Mouse (Mus musculus) mesoderm, embryonic 11.5 days (tissue): ENCODE results near the gene Myo1d.

Source experiments
- DNase-seq: peaks from one replicate; pipeline ENCODE4 v3.0.0-alpha.2; 2012; ENCODE audit warnings: low read depth, low spot score

Myo1d gene

DNA sequence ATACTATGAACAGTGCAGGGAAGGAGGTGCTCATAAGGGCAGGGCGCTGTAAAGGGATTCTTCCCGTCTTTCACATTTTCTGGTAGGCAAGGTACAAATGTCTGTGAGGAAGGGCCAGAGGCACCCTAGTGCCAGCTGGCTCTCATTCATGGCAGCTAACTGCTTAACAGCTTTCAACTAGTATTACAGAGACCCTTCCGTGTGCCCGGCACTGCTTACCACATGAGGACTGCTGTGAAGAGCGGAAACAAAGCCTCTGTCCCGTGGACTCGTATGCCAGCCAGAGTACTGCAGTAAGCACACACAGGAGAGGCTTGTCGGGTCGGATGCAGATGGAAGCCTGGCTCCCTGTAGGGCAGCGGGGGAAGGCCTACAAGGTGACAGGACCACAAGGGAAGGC is 229.6 kb downstream of the Myo1d start:
- DNase-seq, result no peak

DNA sequence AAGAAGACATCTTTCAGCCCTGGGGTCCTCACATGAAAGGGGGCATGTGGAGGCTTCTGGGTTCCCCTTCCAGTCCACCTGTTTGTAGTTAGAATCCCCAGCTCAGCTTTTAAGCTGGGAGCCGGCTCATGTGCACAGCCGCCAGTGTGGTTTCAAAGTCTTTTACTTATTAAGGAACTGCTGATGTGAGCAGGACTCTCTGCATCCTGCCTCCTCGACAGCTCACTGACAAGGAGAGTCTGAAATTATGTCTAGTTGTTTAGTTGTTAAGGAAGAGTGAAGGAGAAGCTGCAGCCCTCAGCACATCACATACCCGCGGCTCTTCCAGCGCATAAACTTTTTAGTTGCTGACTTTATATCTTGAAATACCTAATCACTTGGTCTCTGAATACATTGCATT is 230.0 kb downstream of the Myo1d start:
- DNase-seq, result no peak

DNA sequence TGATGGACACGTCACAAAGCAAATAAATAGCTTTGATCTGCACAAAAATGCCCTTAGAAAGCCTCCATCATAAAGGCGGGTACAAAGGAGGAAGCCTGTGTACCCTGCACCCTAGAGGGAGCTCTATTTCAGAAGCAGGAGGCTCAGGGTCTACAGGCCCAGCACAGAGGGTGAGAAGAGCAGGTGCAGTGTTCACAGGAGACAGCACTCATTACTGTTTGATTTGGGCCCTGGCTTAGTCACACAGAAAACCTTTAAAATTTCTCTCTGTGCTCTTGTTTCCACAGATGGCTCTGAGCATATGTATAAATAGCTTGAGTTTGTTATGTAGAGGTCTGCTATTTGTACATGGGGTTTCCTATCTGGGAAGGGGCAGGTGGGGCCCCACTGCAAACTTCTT is 233.6 kb downstream of the Myo1d start:
- DNase-seq, result no peak

DNA sequence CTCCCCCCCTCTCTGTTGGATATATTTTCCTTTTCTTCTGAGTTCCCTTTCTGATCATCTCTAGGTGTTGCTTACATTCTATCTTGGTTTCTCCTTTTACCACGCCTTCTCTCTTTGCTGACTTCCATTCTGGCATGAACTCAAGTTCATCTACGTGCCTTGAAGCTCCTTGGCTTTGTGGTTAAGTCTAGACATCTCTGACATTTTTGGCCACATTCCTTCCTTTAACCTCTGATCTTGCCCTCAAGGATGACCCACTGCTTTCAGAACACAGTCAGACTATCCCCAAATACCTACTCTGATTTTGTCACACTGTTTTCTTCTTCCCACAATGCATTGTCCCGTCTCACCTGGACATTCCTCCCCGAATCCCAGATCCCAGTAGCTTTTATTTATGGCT is 240.8 kb downstream of the Myo1d start:
- no peak for DNase-seq

DNA sequence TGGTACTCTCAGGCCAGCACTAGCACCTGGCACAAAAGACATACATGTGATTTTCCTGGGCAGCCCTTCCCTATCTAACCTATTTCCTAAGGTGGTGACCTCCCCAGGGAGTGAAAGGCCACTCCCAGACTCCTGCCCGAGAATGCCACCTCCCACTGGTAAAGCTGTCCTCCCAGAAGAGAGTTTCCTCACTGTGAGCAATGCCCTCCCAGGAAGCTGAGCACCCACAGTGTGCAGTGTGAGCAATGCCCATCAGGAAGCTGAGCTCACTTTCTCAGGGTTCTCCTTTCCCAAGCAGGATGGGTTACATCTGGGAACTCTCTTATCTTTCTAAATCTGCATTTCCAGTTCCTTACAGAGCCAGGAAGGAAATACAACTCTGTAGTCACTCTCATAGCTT is 246.9 kb downstream of the Myo1d start:
- DNase-seq, result no peak

DNA sequence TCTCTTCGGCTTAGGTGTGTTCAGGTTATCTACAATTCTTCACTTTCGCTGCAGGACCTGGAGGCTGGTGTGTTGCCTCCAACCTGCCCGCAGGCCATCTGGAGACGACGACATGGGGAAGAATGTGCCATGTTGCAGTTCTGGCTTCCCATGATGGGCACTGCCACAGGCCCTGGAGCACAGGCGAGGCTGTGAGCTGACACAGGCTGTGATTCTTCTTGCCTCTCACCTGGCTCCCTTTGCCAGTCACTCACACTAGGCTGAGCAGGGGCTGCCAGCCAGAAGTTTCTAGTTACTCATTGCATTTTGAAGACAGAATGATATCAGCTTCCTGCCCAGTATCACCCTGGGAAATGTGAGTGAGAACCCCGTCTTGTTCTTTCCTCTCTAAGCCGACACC is 250.7 kb downstream of the Myo1d start:
- no peak for DNase-seq

DNA sequence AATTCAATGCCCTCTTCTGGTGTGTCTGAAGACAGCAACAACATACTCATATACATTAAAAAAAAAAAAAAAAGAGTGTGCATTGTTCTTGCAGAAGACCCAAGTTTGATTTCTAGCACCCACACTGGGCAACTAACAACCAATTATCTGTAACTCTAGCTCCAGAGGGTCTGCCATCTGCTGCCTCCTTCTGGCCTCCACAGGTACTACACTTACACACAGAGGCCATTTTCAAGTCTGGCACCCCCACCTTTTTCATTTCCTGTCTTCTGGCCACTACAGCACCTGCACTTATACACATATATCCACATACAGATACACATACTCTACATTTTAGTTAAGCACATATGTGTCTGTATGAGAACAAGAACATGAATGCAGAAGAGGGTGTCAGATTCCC is 252.1 kb downstream of the Myo1d start:
- DNase-seq, result no peak

DNA sequence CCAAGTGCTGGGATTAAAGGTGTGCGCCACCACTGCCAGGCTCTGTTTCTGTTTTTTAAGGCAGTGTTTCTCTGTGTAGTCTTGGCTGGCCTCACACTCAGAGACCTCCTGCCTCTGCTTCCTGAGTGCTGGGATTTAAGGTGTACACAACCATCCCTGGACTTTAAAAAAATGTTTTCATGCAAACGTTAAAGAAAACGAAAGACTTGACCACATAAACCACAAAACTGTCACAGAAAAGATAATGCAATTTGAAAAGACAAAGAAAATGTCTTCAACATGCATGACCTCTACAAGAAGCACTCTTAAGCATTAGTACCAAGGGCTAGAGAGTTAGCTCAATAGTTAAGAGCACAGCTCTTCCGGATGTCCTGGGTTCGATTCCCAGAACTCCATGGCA is 255.6 kb downstream of the Myo1d start:
- DNase-seq, result no peak

DNA sequence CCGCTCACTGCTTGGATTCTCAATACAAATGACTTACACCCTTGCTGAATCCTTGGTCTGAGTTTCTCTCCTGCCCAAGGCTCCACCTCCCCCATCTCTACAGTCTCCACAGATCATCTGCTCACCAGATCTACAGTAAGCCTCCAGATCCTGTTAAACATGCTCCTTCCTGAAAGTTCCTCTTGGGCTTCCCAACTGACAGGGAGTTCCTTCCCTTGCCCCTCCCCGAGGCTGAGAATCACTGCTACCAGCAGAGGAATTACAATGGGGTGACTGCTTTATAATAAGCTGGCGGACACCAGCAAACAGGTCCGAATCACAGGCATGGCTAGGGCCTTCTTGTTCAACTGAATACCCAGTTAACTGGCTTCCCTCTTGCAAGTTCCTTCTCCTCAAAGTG is 256.4 kb downstream of the Myo1d start:
- no peak for DNase-seq

DNA sequence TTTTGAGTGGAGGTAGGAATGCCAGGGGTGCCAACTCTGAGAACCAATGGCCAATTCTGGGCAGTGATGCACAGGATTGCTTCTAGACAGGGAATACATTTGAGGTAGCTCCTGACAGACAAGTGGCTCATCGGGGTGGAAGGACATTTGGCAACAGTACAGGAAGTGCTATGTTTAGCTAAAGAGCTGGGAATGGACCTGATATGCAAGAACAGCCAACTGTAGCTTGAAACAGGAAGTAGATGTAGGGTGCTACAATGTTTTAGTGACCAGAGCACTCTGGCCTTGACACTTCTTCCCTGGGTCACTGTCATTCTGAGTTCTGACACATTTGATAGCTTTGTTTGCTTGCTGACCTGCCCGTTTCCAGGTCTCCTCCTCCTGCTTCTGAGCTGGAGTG is 257.0 kb downstream of the Myo1d start:
- no peak for DNase-seq

DNA sequence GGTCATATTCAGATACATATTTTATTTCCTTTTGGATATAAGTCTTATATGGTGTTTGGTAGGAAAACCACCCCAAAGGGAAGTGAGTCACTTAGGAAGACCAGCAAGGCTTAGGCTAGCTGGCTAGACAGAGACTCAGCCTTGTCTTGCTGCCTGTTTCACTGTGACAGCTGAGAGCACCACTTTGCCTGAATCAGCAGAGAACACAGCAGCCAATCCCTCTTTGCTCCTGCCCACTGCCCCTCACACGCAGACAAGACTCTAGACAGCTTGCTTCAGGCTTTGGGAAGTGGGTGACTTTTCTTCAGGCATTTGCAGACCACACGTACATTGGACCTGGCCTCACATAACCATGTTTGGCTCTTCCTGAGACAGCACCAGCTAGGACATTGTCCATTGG is 258.7 kb downstream of the Myo1d start:
- no peak for DNase-seq

DNA sequence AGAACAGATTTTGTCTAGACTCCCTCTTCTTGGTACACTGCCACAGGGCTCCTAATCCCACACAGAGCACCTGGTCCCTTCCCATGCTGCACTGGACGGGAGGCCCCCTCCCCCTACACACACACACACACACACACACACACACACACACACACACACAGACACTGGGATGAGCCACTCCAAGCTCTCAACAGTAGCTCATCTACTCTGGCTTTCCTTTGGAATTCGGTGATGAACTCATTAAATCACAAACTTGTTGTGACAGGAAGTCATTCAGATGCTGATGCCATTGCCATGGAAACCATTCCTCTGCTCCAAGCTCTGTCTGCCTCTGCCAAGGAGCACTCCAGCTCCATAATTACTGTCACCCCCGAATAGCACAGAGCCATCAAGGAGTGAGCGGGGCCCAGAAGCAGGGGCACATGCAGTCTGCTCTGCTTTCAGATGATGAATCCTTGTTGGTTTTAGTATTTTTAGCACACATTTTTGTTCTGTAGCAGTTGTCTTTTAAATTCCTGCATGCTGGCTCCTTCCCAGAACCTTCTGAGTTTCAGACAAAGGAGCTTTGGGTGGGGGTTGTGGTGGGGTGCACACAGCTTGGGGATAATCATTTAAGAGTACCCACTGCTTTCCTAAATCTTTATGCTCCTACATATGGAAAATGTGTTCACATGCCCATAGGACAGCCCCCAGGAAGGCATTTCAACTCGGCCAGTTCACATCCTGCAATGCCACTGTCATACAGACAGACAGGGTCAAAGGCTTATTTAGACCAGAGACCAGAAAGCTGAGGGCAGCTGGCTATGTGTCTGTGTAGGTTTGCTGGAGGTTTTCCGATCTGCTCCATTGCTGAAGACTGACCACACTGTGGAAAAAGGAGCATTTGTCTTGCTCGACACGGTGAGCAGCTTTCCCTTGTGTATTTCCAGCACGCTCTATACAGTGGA is 261.1 kb downstream of the Myo1d start:
- DNase-seq, result peak; percentile 86

DNA sequence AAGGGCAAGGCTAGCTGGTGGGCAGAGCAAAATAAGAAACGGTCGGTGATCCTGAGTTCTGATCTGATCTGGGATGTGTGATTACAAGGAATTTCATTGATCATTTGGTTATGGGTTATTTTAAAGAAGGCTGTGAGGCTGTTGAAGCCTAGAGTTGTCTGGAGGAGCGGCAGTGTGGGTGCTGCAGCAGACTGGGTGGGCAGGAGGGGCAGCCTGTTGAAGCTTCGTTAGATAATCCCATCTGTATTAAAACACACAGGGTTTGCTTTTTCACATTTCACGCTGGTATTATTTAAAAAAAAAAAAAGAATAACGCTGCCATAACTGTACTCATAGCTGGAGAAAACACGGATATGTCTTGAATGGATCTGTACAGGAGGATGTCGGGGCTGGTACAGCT is 263.9 kb downstream of the Myo1d start:
- no peak for DNase-seq

DNA sequence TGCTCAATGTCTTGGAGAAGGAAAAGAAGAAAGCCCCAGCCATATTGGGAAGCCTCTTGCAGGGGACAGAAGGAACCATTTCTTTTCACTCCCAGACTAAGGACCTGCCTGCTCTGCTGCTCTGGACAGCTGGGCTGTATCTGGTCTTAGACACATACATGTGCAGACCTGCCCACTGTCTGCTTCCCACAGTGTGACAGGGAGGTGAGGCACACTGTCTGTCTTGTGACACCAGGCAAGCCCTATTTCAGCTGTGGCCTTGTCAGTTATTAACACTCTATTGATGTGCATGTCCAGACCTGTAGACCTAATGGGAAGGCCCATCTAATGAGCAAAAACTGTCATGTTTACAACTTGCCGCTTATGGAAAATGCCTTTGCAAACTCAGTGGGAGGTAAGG is 264.5 kb downstream of the Myo1d start:
- no peak for DNase-seq

DNA sequence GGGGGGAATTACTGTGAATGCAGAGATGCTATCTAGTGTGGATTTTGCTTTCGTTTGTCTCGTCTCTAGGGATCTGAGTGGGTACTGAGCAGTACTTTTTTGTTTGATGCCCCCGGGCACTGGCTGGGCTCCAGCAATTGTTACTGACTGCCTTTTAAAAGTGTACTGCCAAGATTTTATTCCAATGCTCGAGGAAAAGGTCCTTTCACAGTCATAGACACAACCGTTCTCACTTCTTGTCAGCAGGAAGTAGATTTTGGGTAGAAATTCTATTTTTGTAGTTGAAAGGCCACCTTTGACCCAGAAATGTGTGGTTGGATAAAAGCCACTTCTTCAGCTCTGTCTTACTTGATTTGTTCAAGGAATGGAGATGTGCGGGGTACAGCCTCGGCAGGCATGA is 266.0 kb downstream of the Myo1d start:
- DNase-seq, result no peak

DNA sequence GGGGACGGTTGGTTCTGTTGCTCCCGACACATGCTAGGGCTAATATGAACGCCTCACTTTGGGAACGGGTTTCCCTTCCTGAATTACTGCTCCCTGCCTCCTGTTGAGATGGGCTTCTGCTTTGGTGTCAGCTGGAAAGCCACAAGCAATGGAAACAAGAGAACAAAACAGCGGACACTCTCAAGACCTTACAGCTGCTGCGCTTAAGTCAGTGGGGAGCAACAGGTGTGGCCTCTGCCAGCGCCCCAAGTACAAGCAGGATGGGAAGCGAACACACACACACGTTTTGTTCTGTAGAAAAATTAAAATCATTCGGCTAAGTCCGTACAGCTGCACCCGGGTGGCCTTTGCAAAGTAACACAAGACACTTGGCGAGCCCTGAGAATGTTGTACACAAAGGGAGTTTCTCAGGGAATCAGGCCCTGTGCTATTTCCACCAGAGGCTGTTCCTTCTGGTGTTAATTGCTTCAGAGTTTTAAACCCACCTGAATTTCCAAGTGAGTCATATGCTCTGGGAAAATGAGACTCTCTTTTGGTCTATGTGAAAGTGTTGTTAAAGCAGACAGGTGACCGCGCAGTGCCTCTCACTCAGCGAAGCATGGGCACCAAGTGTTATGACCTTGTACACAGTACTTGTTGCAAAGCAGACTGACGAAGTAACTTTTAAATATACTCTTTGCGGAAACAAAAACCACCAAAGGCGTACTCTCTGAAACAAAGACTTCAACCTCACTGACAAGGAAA is 267.3 kb downstream of the Myo1d start:
- no peak for DNase-seq

DNA sequence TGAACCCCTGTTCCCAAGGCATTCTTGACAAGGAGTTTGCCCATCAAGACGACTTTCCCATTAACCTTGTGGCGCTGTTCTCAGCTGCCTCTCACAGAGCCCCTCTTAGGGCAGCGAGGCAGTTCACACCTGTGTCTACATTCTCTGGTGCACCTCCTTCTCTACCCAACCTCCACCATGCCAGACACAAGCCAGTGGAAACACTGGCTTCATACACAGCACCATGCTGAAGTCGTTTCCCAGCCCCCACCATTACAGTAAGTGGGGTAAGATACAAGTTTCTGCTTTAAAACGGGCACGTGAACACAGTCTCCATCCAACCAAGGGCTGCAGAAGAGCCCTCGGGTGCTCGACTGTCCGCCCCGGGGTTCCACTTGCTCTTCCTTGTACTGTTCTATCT is 269.7 kb downstream of the Myo1d start:
- DNase-seq, result no peak

DNA sequence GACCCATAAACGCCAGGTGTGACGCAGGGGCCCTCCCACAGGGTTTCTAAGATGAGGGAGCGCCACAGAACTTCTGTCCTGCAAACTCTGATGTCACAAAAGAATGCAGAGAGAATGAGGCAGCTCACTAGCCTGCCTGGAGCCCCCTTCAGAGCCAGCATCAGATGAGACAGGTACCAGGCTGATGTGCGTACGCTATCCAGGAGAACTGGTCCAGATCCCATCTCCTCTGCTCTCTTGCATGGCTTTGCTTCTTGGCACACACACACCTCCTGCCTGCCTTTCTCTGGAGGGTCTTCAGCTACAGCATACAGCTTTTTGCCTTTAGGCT is 270.7 kb downstream of the Myo1d start:
- DNase-seq, result no peak

DNA sequence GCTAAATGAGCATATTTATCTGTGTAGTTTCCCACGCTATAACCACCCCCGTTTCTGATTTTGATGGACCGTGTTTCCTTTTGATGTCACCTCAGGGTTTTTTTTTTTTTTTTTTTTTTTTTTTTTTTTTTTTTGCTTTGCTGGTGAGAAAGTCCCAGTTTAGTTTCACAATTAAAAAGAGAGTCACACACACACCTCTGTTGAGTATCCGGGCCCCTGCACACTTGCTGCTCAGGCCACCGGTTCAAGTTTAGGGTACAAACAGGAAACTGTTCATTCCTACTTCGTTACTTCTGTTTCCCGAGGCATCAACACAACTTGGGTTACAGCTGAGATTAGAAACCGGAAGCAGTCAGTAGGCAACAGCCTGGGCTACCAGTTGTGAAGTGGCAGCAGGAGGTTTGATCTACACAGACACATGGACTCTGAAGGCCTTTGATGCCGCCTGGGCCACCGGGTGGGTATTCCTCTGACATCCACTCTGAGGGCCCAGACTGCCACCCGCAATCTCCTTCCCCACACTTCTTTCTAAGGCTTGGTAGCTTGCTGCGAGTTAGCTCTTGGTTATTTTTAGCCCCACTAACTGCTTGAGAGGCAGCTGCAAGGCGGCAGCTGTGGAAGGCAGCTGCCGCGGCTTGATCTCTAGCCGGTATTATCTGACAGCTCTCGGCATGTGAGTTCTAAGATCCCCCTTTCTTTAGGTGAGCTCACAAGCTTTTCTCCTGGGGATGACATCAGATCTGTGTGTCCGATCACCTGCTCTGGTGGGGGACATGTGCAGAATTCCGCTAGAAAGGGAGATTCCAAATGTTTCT is 271.3 kb downstream of the Myo1d start:
- peak; percentile 44 for DNase-seq

DNA sequence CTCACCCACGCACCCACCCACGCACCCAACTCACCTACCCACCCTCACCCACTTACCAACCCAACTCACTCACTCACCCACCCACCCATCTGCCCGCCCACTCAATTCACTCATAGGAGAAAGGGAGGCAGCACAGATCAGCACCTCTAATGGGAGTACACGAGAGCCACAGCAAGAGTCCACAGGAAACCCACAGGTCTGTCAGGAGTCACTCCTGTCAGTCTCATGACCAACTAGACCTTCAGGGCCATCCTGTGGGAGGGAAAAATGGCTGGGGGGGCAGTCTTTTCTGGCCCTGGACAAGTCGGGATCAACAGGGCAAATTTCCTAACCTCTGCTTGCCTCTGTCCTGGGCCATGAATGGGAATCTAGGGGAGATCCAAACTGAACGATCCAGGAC is 272.0 kb downstream of the Myo1d start:
- DNase-seq, result no peak

DNA sequence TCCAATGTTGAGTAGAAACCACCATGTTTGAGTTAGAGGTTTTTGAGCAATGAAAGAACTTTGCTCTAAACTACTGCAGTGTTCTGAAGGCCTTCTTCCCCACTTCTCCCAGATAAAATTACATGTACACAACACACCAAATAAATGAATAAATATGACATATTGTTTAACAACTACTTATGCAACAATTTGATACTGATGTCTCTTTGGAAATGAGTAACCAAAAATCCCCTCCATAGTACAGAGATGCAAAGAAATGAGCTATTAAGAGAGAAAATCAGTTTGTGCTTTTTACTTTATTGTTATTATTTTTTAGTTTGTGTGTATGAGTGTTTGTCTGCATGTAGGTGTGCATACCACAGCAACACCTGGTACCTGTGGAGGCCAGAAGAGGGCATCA is 273.3 kb downstream of the Myo1d start:
- DNase-seq, result no peak

DNA sequence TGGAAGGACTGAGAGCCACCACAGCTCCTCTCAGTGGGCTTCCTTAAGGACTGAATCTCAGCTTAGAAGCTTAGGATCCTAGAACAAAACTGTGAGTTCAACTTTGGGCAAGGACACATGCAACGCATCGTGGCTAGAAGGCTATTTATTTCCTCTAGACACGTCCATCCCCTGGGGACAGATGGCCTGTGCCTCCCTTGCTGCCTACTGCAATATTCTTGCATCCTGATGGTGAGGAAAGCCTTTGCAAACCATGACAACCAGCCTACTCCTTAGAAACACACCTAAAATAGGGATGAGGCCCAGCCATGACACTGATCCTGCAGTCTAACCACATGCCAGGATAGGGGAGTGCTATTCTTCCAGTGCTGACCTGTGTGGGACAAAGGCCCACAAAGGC is 274.2 kb downstream of the Myo1d start:
- no peak for DNase-seq
